Mouse (Mus musculus) CH12.LX (cell line): Measurements from ENCODE around the gene Elane.

Experiments used
- CTCF ChIP-seq, 2 experiments: IDR thresholded peaks in 1 of 2; conservative IDR thresholded peaks in 1 of 2; 2 replicates each; pipeline ENCODE4 v1.5.1; 2011 to 2012; ENCODE audit warnings: low read depth in 2 of 2, low read length in 2 of 2, improper control_type of control experiment in 1 of 2, inconsistent platforms in 1 of 2, mild to moderate bottlenecking in 1 of 2, moderate library complexity in 1 of 2
- ELF1 ChIP-seq: IDR thresholded peaks from 2 replicates; pipeline ENCODE4 v1.6.1; 2014; ENCODE audit warnings: low read depth, mild to moderate bottlenecking, inconsistent platforms, low read length, improper control_type of control experiment
- EP300 ChIP-seq: IDR thresholded peaks from 2 replicates; pipeline ENCODE4 v1.6.1; 2011; ENCODE audit warnings: low read length, improper control_type of control experiment
- JUND ChIP-seq: conservative IDR thresholded peaks from 2 replicates; pipeline ENCODE4 v1.6.1; 2011; ENCODE audit warnings: low read depth, low read length, improper control_type of control experiment
- PAX5 ChIP-seq: IDR thresholded peaks from 2 replicates; pipeline ENCODE4 v1.6.1; 2012; ENCODE audit warnings: low read length, inconsistent platforms, mixed read lengths

DNA sequence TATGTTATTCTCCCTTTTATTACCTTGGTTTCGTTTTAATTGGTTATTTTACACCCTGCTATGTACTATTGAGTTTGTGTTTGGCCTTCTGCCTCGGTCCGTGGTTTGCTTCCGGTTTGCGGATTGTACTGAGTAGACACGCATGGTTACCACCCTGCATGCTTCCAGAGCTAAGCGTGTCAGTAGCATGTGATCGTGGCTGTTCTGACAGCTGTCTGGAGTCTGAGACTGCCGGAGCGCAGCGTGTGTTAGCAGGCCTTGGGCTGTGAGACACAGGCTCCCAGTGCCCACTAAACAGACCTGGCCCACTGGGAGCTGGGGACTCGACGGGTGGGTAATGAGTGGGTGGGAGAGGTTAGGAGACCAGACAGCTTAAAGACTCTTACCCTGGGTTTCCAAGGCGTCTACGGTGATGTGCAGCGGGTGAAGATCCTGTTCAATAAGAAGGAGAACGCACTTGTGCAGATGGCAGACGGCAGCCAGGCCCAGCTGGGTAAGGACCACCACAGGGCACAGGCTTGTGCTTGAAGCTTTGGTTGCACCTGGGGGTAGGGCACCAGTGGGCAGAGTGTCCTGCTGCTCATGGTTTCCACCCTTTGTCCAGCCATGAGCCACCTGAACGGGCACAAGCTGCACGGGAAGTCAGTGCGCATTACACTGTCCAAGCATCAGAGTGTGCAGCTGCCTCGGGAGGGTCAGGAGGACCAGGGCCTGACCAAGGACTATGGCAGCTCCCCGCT is 23.8 kb upstream of the Elane start:
- no peak for TF ChIP-seq CTCF (conservative IDR thresholded peaks at IDR 0.05 in 1 of 2, IDR thresholded peaks at IDR 0.05 in 1 of 2; ENCODE audit: low read depth in 2 of 2, low read length in 2 of 2)
- no peak for TF ChIP-seq ELF1
- no peak for TF ChIP-seq EP300
- TF ChIP-seq JUND = no peak
- TF ChIP-seq PAX5 = no peak
